Mouse (Mus musculus): ENCODE measurements at regions not wholly inside any gene's neighbourhood (a gene's known extent, or its start where the extent isn't known, plus 50 kb on each side); places are given as distances from the start of the nearest gene placed in this dataset.

- TF ChIP-seq POLR2A (IDR thresholded peaks at IDR 0.05; ENCODE audit: borderline replicate concordance, low read depth, low read length) = no peak
- no peak for TF ChIP-seq CTCF (IDR thresholded peaks at IDR 0.05; ENCODE audit: low read depth, low read length)
Observed at GRCm38 (mm10) chr1:51539634-51540033, 61.4 kb upstream of the Nabp1 start.

Measured in bone marrow macrophage, adult 2 months (primary cell).